Mouse (Mus musculus): Measurements from ENCODE around the gene 1700019A02Rik. TPM values are rescaled to one million over a fixed set of nuclear protein-coding genes. Genes with fewer than 3 reads are reported as not detected.

1700019A02Rik gene
- not detected for polyA plus RNA-seq (2017; shearing (Covaris generic))

DNA sequence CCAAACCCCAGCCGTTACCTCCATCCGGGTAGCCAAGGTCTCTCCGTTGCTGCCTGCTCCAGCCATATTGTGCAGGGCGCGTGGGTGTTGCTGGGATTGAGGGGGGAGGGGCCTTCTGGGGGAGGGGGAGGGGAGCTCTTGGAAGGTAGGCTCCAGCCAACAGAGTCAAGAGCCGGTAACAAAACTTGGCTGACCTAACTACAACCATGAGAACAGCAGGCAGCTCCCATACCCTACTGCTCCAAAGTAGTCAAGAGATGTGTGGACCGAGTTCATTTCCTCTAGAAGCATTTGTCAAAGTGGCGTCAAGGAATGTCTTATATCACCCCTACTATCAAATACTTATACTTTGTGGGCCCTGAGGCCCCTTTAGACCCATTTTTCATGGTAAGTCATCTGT lies at the start of gene 1700019A02Rik:
TSS of gene 1700019A02Rik (minus strand) at position 101 of the 400 bp plus-strand sequence.

Other genes with a start within 250 kb of the 1700019A02Rik start
- 8.4 TPM for gene 1700019D03Rik, start 167.5 kb downstream of the 1700019A02Rik start, polyA plus RNA-seq (2017; shearing (Covaris generic))
- gene Mstn, start 126.0 kb downstream of the 1700019A02Rik start, polyA plus RNA-seq (2017; shearing (Covaris generic)) = not detected
- 33.2 TPM for gene Pms1, start 109.4 kb upstream of the 1700019A02Rik start, polyA plus RNA-seq (2017; shearing (Covaris generic))
- 91.0 TPM for gene Ormdl1, start 109.5 kb upstream of the 1700019A02Rik start, polyA plus RNA-seq (2017; shearing (Covaris generic))
- not detected for gene Gm28778, start 109.5 kb upstream of the 1700019A02Rik start, polyA plus RNA-seq (2017; shearing (Covaris generic))
- 25.2 TPM for gene Osgepl1, start 126.0 kb upstream of the 1700019A02Rik start, polyA plus RNA-seq (2017; shearing (Covaris generic))
- gene Asdurf, start 165.0 kb upstream of the 1700019A02Rik start, polyA plus RNA-seq (2017; shearing (Covaris generic)) = not detected
- gene Gm28551, start 165.0 kb upstream of the 1700019A02Rik start, polyA plus RNA-seq (2017; shearing (Covaris generic)) = 0.38 TPM
- gene Asnsd1, start 165.1 kb upstream of the 1700019A02Rik start, polyA plus RNA-seq (2017; shearing (Covaris generic)) = 63.8 TPM